Mouse (Mus musculus) right cerebral cortex, postnatal 14 days (tissue): ENCODE measurements around the gene Maz.
A peak's percentile ranks its signal among the peaks of the same experiment; 100 is the strongest.

Experiments
- DNase-seq: peaks from one replicate; pipeline ENCODE4 v3.0.0; 2022

Maz gene

GRCm38 (mm10) chr7:127004122-127004875, 22.5 kb downstream of the Maz start:
- DNase-seq, result no peak

- DNase-seq, result no peak
Measured at GRCm38 (mm10) chr7:127003620-127004019, 23.2 kb downstream of the Maz start.

- no peak for DNase-seq
Measured at GRCm38 (mm10) chr7:126999568-126999967, 27.3 kb downstream of the Maz start.

GRCm38 (mm10) chr7:126996449-126996848, 30.4 kb downstream of the Maz start:
- no peak for DNase-seq

- DNase-seq, result no peak
Measured at GRCm38 (mm10) chr7:126988816-126989215, 38.0 kb downstream of the Maz start.

GRCm38 (mm10) chr7:126986319-126986718, 40.5 kb downstream of the Maz start:
- DNase-seq, result peak; percentile 59

- DNase-seq, result no peak
Measured at GRCm38 (mm10) chr7:126984667-126985444, 42.0 kb downstream of the Maz start.

- DNase-seq, result no peak
Measured at GRCm38 (mm10) chr7:126983113-126983512, 43.7 kb downstream of the Maz start.

GRCm38 (mm10) chr7:126982054-126982453, 44.8 kb downstream of the Maz start:
- DNase-seq, result no peak

GRCm38 (mm10) chr7:126981601-126982000, 45.2 kb downstream of the Maz start:
- no peak for DNase-seq

- no peak for DNase-seq
Measured at GRCm38 (mm10) chr7:126978841-126979240, 48.0 kb downstream of the Maz start.

GRCm38 (mm10) chr7:126976878-126977459, 49.9 kb downstream of the Maz start:
- DNase-seq, result no peak

GRCm38 (mm10) chr7:126975950-126976866, 50.6 kb downstream of the Maz start, which contains the start of gene Cdiptos:
Gene Cdiptos, minus strand, starts transcription at chr7:126976098.
- peak; percentile 99 for DNase-seq

GRCm38 (mm10) chr7:126975893-126975949, 51.1 kb downstream of the Maz start, which contains the start of gene Cdipt:
Gene Cdipt, plus strand, starts transcription at chr7:126975914.
- DNase-seq, result no peak

- DNase-seq, result no peak
Measured at GRCm38 (mm10) chr7:126975493-126975892, 51.3 kb downstream of the Maz start.
